Mouse (Mus musculus) intestine, embryonic 14.5 days (tissue): ENCODE measurements at regions not wholly inside any gene's neighbourhood (a gene's known extent, or its start where the extent isn't known, plus 50 kb on each side); places are given as distances from the start of the nearest gene placed in this dataset.

Source experiments
- ATAC-seq: fragments of 200-750 bp; cut with Nextera tagmentation; replicated peaks from 2 replicates; pipeline ENCODE4 v1.8.0; 2017; ENCODE audit warnings: low read depth, moderate number of reproducible peaks, moderate TSS enrichment, moderate library complexity; ENCODE audit not compliant: low FRiP score, low TSS enrichment
- DNase-seq: peaks from one replicate; pipeline ENCODE4 v3.0.0-alpha.2; 2018; ENCODE audit warnings: low spot score
- H3K27ac ChIP-seq: fragments of 300-500 bp; sonication (generic); 2 replicates; pipeline ENCODE4 v1.5.1; 2014; ENCODE audit warnings: low read depth, mild to moderate bottlenecking, control low read depth
- H3K27me3 ChIP-seq: fragments of 300-500 bp; sonication (generic); replicated peaks from 2 replicates; pipeline ENCODE4 v1.6.1; 2014; ENCODE audit warnings: low read length, control low read depth; ENCODE audit not compliant: control insufficient read depth, insufficient read depth
- H3K36me3 ChIP-seq: fragments of 300-500 bp; sonication (generic); 2 replicates; pipeline ENCODE4 v1.6.1; 2014; ENCODE audit warnings: low read length, control low read depth; ENCODE audit not compliant: control insufficient read depth, insufficient read depth
- H3K4me1 ChIP-seq: fragments of 300-500 bp; sonication (generic); replicated peaks from 2 replicates; pipeline ENCODE4 v1.6.1; 2014; ENCODE audit warnings: low read length, control low read depth, mixed read lengths; ENCODE audit not compliant: control insufficient read depth, insufficient read depth
- H3K4me2 ChIP-seq: fragments of 300-500 bp; sonication (generic); 2 replicates; pipeline ENCODE4 v1.6.1; 2014; ENCODE audit warnings: low read length
- H3K4me3 ChIP-seq: fragments of 300-500 bp; sonication (generic); 2 replicates; pipeline ENCODE4 v1.5.1; 2014; ENCODE audit warnings: low read depth, low read length, control low read depth, mixed read lengths
- H3K9ac ChIP-seq: fragments of 300-500 bp; sonication (generic); 2 replicates; pipeline ENCODE4 v1.6.1; 2014; ENCODE audit warnings: mild to moderate bottlenecking, low read length
- H3K9me3 ChIP-seq: fragments of 300-500 bp; sonication (generic); 2 replicates; pipeline ENCODE4 v1.6.1; 2016; ENCODE audit warnings: low read length, control low read depth; ENCODE audit not compliant: control insufficient read depth
- WGBS: fragments of 180-500 bp; shearing (Covaris S2); extraction: QIAGEN DNeasy Blood & Tissue Kit; methylation state at CpG from one replicate; pipeline ENCODE4 v1.1.7; 2014; 5-methylcytosine and 5-hydroxymethylcytosine counted together

DNA sequence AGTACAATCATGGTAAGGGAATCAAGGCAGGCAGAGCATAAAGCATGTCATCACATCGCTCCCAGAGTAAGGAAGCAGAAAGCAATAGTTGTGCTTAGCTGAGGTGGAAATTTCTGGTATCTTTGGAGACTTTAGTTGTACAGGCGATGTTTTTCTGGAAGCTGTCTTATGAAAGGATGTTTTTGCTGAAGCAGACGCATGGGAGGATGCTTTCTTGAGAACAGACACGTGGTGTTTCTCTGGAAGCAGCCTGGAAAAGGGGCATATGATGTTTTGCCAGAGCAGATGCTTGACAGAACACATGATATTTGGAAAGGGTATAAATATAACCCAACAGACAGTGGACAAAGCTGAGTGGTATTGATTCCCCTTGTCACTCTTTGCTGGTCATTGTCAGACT, 722.4 kb downstream of the Mat2b start:
- H3K9me3 ChIP-seq: no peaks in the 10 kb centered on the region
- DNase-seq (no peak), ATAC-seq (no peak)
- no peaks in the 10 kb centered on the region for H3K27me3 ChIP-seq
- 70% methylated on average over 4 of the region's 4 CpGs for WGBS
- no peak overlapping the region for H3K4me2 ChIP-seq
- H3K9ac ChIP-seq: no peak overlapping the region
- H3K4me1 ChIP-seq: no peaks in the 10 kb centered on the region
- no peaks in the 10 kb centered on the region for H3K36me3 ChIP-seq
- no peak overlapping the region for H3K4me3 ChIP-seq
- no peak overlapping the region for H3K27ac ChIP-seq

GRCm38 (mm10) chr11:39963705-39964104, 731.3 kb downstream of the Mat2b start:
- Histone ChIP-seq H3K9ac (no peak overlapping the region), H3K4me2 (no peak overlapping the region), H3K9me3 (no peaks in the 10 kb centered on the region), H3K27me3 (no peaks in the 10 kb centered on the region), H3K27ac (no peak overlapping the region), H3K36me3 (no peaks in the 10 kb centered on the region), H3K4me3 (no peak overlapping the region), H3K4me1 (no peaks in the 10 kb centered on the region)
- DNase-seq: no peak
- no peak for ATAC-seq

GRCm38 (mm10) chr11:39954426-39954825, 740.6 kb downstream of the Mat2b start:
- no peak overlapping the region for H3K4me3 ChIP-seq
- no peaks in the 10 kb centered on the region for H3K4me1 ChIP-seq
- no peaks in the 10 kb centered on the region for H3K36me3 ChIP-seq
- no peak for ATAC-seq
- no peaks in the 10 kb centered on the region for H3K9me3 ChIP-seq
- no peak overlapping the region for H3K4me2 ChIP-seq
- no peak for DNase-seq
- no peak overlapping the region for H3K9ac ChIP-seq
- no peaks in the 10 kb centered on the region for H3K27me3 ChIP-seq
- H3K27ac ChIP-seq: no peak overlapping the region

- ATAC-seq (no peak), DNase-seq (no peak)
- Histone ChIP-seq H3K27me3 (no peaks in the 10 kb centered on the region), H3K4me3 (no peak overlapping the region), H3K36me3 (no peaks in the 10 kb centered on the region), H3K4me1 (no peaks in the 10 kb centered on the region), H3K9me3 (no peaks in the 10 kb centered on the region), H3K4me2 (no peak overlapping the region), H3K27ac (no peak overlapping the region), H3K9ac (no peak overlapping the region)
- 71% methylated on average over 2 of the region's 2 CpGs for WGBS
Measured at GRCm38 (mm10) chr11:39944196-39944595, 750.8 kb downstream of the Mat2b start.

DNA sequence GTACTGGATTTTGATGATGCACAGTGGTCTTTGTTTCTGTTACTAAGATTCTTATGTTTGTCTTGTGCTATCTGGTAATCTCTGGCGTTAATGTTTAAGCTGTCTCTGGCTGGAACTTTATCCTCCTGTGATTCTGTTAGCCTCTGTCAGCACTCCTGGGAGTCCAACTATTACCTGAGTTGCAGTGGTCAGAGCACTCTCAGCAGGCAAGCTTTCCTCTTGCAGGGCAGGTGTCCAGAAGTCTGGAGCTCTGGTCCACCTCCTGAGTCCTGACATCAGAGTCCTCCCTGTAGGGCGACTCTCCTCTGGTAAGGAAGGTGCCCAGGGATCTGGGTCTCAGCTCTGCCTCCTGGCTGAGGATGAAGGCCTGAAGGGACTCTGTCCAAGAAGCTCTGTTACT, 760.8 kb downstream of the Mat2b start:
- Histone ChIP-seq H3K27ac (no peak overlapping the region), H3K4me1 (no peaks in the 10 kb centered on the region), H3K36me3 (no peaks in the 10 kb centered on the region), H3K9me3 (no peaks in the 10 kb centered on the region), H3K9ac (no peak overlapping the region), H3K4me2 (no peak overlapping the region), H3K27me3 (no peaks in the 10 kb centered on the region), H3K4me3 (no peak overlapping the region)
- ATAC-seq (no peak), DNase-seq (no peak)
- 77% methylated on average over 2 of the region's 2 CpGs for WGBS

- Histone ChIP-seq H3K27ac (no peak overlapping the region), H3K4me2 (no peak overlapping the region), H3K36me3 (no peaks in the 10 kb centered on the region), H3K9ac (no peak overlapping the region), H3K4me3 (no peak overlapping the region), H3K27me3 (no peaks in the 10 kb centered on the region), H3K9me3 (no peaks in the 10 kb centered on the region), H3K4me1 (no peaks in the 10 kb centered on the region)
- 23% methylated on average over 6 of the region's 6 CpGs for WGBS
- no peak for DNase-seq
- ATAC-seq: no peak
Measured at GRCm38 (mm10) chr11:39923977-39924527, 771.0 kb downstream of the Mat2b start.

- no peak overlapping the region for H3K9ac ChIP-seq
- H3K27me3 ChIP-seq: no peaks in the 10 kb centered on the region
- H3K36me3 ChIP-seq: no peaks in the 10 kb centered on the region
- no peak overlapping the region for H3K4me3 ChIP-seq
- DNase-seq: no peak
- ATAC-seq: no peak
- WGBS: 71% methylated on average over 3 of the region's 3 CpGs
- H3K27ac ChIP-seq: no peak overlapping the region
- H3K9me3 ChIP-seq: no peaks in the 10 kb centered on the region
- H3K4me1 ChIP-seq: no peaks in the 10 kb centered on the region
- no peak overlapping the region for H3K4me2 ChIP-seq
Measured at GRCm38 (mm10) chr11:39917716-39918347, 777.2 kb downstream of the Mat2b start.

- H3K4me2 ChIP-seq: no peak overlapping the region
- H3K4me1 ChIP-seq: no peaks in the 10 kb centered on the region
- DNase-seq: no peak
- no peak overlapping the region for H3K9ac ChIP-seq
- H3K27me3 ChIP-seq: no peaks in the 10 kb centered on the region
- no peaks in the 10 kb centered on the region for H3K9me3 ChIP-seq
- no peaks in the 10 kb centered on the region for H3K36me3 ChIP-seq
- no peak overlapping the region for H3K27ac ChIP-seq
- 73% methylated on average over 6 of the region's 6 CpGs for WGBS
- ATAC-seq: no peak
- H3K4me3 ChIP-seq: no peak overlapping the region
Measured at GRCm38 (mm10) chr11:39899644-39900225, 795.3 kb downstream of the Mat2b start.

- ATAC-seq (no peak), DNase-seq (no peak)
- 88% methylated on average over 1 of the region's 1 CpGs for WGBS
- no peak overlapping the region for H3K9ac ChIP-seq
- H3K9me3 ChIP-seq: no peaks in the 10 kb centered on the region
- no peaks in the 10 kb centered on the region for H3K27me3 ChIP-seq
- no peak overlapping the region for H3K4me2 ChIP-seq
- no peaks in the 10 kb centered on the region for H3K36me3 ChIP-seq
- H3K27ac ChIP-seq: no peak overlapping the region
- no peak overlapping the region for H3K4me3 ChIP-seq
- no peaks in the 10 kb centered on the region for H3K4me1 ChIP-seq
Measured at GRCm38 (mm10) chr11:39883305-39883704, 811.7 kb downstream of the Mat2b start.
